Mouse (Mus musculus): Measurements from ENCODE around the gene Agps.

Gene Agps

DNA sequence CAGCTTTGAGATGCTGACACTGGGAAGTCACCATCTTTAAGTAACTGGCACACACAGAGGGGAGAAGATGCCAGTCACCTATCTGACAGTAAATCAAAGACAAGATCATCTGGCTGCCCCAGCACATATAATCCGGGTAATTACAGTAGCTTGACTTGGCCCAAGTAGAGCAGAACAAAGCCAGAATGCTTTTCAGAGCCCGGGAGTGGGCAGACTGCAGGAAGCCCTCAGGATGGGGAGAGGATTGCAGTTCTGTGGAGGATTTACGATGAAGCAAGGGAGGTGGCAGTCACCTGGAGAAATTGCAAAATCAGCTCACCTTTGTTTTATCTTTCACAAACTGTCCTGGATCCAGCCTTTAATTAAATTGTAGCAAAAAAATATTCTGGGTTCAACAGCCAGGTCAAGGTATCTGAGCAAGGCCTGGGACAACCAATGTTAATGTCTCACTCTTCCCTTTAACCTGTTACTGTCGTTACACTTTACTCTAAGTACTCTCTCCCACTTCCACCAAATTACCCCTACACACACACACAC is 33.5 kb upstream of the Agps start:
- Histone ChIP-seq H3K4me3 (replicated peaks; ENCODE audit: low read length) (no peak overlapping the region), H3K27me3 (ENCODE audit: insufficient read depth, low read length) (peaks cover 6% of the 10 kb centered on the region; the same call in 1 of the 2 replicates), H3K36me3 (ENCODE audit: insufficient read depth, low read length) (no peaks in the 10 kb centered on the region), H3K9me3 (ENCODE audit: low read length) (no peaks in the 10 kb centered on the region), H3K4me1 (replicated peaks; ENCODE audit: low read depth, low read length) (peaks cover 11% of the 10 kb centered on the region)
- TF ChIP-seq NANOG (IDR thresholded peaks at IDR 0.05; ENCODE audit: borderline replicate concordance, low read length) (no peak), CTCF (conservative IDR thresholded peaks at IDR 0.05; ENCODE audit: low read length) (no peak), POU5F1 (IDR thresholded peaks at IDR 0.05; ENCODE audit: borderline replicate concordance, low read length) (no peak)

DNA sequence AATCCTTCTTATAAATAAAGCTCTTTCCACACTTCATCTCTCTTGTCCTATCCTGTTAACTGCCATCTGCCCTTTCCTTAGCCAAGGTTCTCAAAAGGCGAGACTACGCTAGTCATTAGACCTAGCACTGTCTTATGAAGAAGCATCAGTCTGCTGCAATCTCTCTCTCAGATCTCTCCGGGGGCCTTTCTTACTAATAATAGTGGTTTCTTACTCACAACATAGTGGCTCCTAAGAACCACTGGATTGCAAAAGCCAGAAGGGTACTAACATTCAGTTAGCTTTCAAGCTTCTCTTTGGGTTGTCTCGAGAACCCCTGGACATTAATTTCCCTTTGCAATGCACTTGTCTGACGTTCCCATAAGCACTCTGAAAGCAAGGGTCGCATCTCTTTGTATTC is 26.2 kb upstream of the Agps start:
- no peak overlapping the region for H3K4me3 ChIP-seq (replicated peaks; ENCODE audit: low read length)
- no peaks in the 10 kb centered on the region for H3K36me3 ChIP-seq (ENCODE audit: insufficient read depth, low read length)
- H3K9me3 ChIP-seq (ENCODE audit: low read length), result no peaks in the 10 kb centered on the region
- peaks cover 6% of the 10 kb centered on the region for H3K27me3 ChIP-seq (ENCODE audit: insufficient read depth, low read length)
- peaks cover 9% of the 10 kb centered on the region for H3K4me1 ChIP-seq (replicated peaks; ENCODE audit: low read depth, low read length)
- TF ChIP-seq NANOG (IDR thresholded peaks at IDR 0.05; ENCODE audit: borderline replicate concordance, low read length) (no peak), CTCF (conservative IDR thresholded peaks at IDR 0.05; ENCODE audit: low read length) (no peak), POU5F1 (IDR thresholded peaks at IDR 0.05; ENCODE audit: borderline replicate concordance, low read length) (no peak)

GRCm38 (mm10) chr2:75806891-75807290 is 25.1 kb upstream of the Agps start:
- peaks cover 5% of the 10 kb centered on the region for H3K27me3 ChIP-seq (ENCODE audit: insufficient read depth, low read length)
- H3K36me3 ChIP-seq (ENCODE audit: insufficient read depth, low read length), result no peaks in the 10 kb centered on the region
- H3K4me1 ChIP-seq (replicated peaks; ENCODE audit: low read depth, low read length), result peaks cover 8% of the 10 kb centered on the region
- no peak overlapping the region for H3K4me3 ChIP-seq (replicated peaks; ENCODE audit: low read length)
- TF ChIP-seq NANOG (IDR thresholded peaks at IDR 0.05; ENCODE audit: borderline replicate concordance, low read length), result no peak
- H3K9me3 ChIP-seq (ENCODE audit: low read length), result no peaks in the 10 kb centered on the region

- Histone ChIP-seq H3K4me3 (replicated peaks; ENCODE audit: low read length) (no peak overlapping the region), H3K9me3 (ENCODE audit: low read length) (no peaks in the 10 kb centered on the region), H3K4me1 (replicated peaks; ENCODE audit: low read depth, low read length) (peaks cover 3% of the 10 kb centered on the region; the same call in 1 of the 2 replicates), H3K27me3 (ENCODE audit: insufficient read depth, low read length) (no peaks in the 10 kb centered on the region; the same call in 1 of the 2 replicates), H3K36me3 (ENCODE audit: insufficient read depth, low read length) (no peaks in the 10 kb centered on the region)
- TF ChIP-seq CTCF (conservative IDR thresholded peaks at IDR 0.05; ENCODE audit: low read length), result no peak
- no peak for TF ChIP-seq POU5F1 (IDR thresholded peaks at IDR 0.05; ENCODE audit: borderline replicate concordance, low read length)
- no peak for TF ChIP-seq NANOG (IDR thresholded peaks at IDR 0.05; ENCODE audit: borderline replicate concordance, low read length)
Observed at GRCm38 (mm10) chr2:75807460-75807859, 24.5 kb upstream of the Agps start.

GRCm38 (mm10) chr2:75814880-75815279 is 17.1 kb upstream of the Agps start:
- H3K4me3 ChIP-seq (replicated peaks; ENCODE audit: low read length), result no peak overlapping the region
- no peaks in the 10 kb centered on the region for H3K27me3 ChIP-seq (ENCODE audit: insufficient read depth, low read length)
- H3K9me3 ChIP-seq (ENCODE audit: low read length), result no peaks in the 10 kb centered on the region
- no peaks in the 10 kb centered on the region for H3K36me3 ChIP-seq (ENCODE audit: insufficient read depth, low read length)
- H3K4me1 ChIP-seq (replicated peaks; ENCODE audit: low read depth, low read length), result no peaks in the 10 kb centered on the region
- TF ChIP-seq POU5F1 (IDR thresholded peaks at IDR 0.05; ENCODE audit: borderline replicate concordance, low read length) (no peak), CTCF (conservative IDR thresholded peaks at IDR 0.05; ENCODE audit: low read length) (no peak), NANOG (IDR thresholded peaks at IDR 0.05; ENCODE audit: borderline replicate concordance, low read length) (no peak)

- no peaks in the 10 kb centered on the region for H3K9me3 ChIP-seq (ENCODE audit: low read length)
- H3K27me3 ChIP-seq (ENCODE audit: insufficient read depth, low read length), result no peaks in the 10 kb centered on the region
- TF ChIP-seq CTCF (conservative IDR thresholded peaks at IDR 0.05; ENCODE audit: low read length) (no peak), NANOG (IDR thresholded peaks at IDR 0.05; ENCODE audit: borderline replicate concordance, low read length) (no peak), POU5F1 (IDR thresholded peaks at IDR 0.05; ENCODE audit: borderline replicate concordance, low read length) (no peak)
- no peaks in the 10 kb centered on the region for H3K36me3 ChIP-seq (ENCODE audit: insufficient read depth, low read length)
- H3K4me3 ChIP-seq (replicated peaks; ENCODE audit: low read length), result no peak overlapping the region
- no peaks in the 10 kb centered on the region for H3K4me1 ChIP-seq (replicated peaks; ENCODE audit: low read depth, low read length)
Observed at GRCm38 (mm10) chr2:75815521-75815920, 16.5 kb upstream of the Agps start.

DNA sequence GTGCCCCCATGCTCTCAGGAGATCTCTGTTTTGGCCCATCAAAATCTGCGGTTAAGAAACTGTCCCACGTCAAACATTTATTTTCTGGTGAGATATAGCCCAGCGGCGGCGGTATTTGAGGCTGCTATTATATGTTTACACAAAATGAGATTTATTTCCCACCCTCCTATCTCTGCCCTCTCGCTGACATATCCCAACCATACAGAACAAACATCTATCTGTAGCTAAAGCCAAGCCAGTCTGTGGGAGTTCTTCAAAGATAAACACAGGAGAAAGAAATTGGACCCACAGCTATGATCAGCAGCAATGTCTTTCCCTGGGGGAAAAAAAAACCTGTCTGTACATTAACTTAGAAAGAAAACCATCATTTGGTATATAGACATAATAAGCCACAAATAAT is 15.3 kb upstream of the Agps start:
- no peaks in the 10 kb centered on the region for H3K36me3 ChIP-seq (ENCODE audit: insufficient read depth, low read length)
- H3K27me3 ChIP-seq (ENCODE audit: insufficient read depth, low read length), result no peaks in the 10 kb centered on the region
- no peak for TF ChIP-seq POU5F1 (IDR thresholded peaks at IDR 0.05; ENCODE audit: borderline replicate concordance, low read length)
- no peak for TF ChIP-seq CTCF (conservative IDR thresholded peaks at IDR 0.05; ENCODE audit: low read length)
- no peak for TF ChIP-seq NANOG (IDR thresholded peaks at IDR 0.05; ENCODE audit: borderline replicate concordance, low read length)
- H3K9me3 ChIP-seq (ENCODE audit: low read length), result peaks cover 4% of the 10 kb centered on the region; the same call in 1 of the 2 replicates
- no peak overlapping the region for H3K4me3 ChIP-seq (replicated peaks; ENCODE audit: low read length)
- no peaks in the 10 kb centered on the region for H3K4me1 ChIP-seq (replicated peaks; ENCODE audit: low read depth, low read length)

DNA sequence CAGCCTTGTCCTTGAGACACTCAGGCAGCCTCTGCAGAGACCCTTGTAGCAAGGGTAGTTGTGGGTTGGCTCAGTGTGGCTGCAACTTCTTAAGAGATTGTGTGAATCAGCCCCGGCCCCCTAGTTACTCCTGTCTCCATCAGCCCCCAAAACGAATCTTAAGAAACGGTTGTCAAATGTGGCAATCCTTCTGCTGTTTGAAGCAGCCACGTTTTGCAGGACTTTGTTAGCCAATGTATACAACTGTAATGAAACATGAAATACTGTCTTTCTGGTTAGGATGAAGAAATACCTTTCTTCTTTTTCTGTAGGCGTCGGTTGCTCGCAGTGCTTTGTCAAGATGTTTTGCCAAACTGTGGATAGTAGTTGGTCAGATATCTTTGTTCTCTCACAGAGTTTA is 13.3 kb upstream of the Agps start:
- TF ChIP-seq NANOG (IDR thresholded peaks at IDR 0.05; ENCODE audit: borderline replicate concordance, low read length), result no peak
- no peaks in the 10 kb centered on the region for H3K27me3 ChIP-seq (ENCODE audit: insufficient read depth, low read length)
- no peak overlapping the region for H3K4me3 ChIP-seq (replicated peaks; ENCODE audit: low read length)
- H3K4me1 ChIP-seq (replicated peaks; ENCODE audit: low read depth, low read length), result no peaks in the 10 kb centered on the region
- no peaks in the 10 kb centered on the region for H3K36me3 ChIP-seq (ENCODE audit: insufficient read depth, low read length)
- peaks cover 4% of the 10 kb centered on the region; the same call in 1 of the 2 replicates for H3K9me3 ChIP-seq (ENCODE audit: low read length)

DNA sequence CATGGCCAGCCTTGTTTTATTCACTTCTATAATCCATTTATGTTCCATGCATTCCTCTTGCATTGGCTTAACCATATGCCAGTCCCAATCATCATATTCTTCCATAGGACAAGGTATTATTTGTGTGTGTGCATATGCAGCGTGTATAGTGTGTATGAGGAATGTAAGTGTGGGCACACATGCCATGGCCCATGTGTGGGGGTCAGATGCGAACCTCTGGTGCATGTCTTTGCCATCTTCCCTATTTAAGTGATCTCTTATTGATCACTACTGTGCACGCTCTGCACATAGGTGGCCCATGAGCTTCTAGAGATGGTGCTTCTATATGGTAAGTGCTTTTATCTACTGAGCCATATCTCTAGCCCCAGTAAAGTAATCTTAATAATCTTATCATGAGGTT is 12.2 kb upstream of the Agps start:
- no peaks in the 10 kb centered on the region for H3K36me3 ChIP-seq (ENCODE audit: insufficient read depth, low read length)
- H3K9me3 ChIP-seq (ENCODE audit: low read length), result peaks cover 4% of the 10 kb centered on the region; the same call in 1 of the 2 replicates
- no peak overlapping the region for H3K4me3 ChIP-seq (replicated peaks; ENCODE audit: low read length)
- H3K27me3 ChIP-seq (ENCODE audit: insufficient read depth, low read length), result no peaks in the 10 kb centered on the region
- no peak for TF ChIP-seq NANOG (IDR thresholded peaks at IDR 0.05; ENCODE audit: borderline replicate concordance, low read length)
- no peak for TF ChIP-seq CTCF (conservative IDR thresholded peaks at IDR 0.05; ENCODE audit: low read length)
- no peak for TF ChIP-seq POU5F1 (IDR thresholded peaks at IDR 0.05; ENCODE audit: borderline replicate concordance, low read length)
- H3K4me1 ChIP-seq (replicated peaks; ENCODE audit: low read depth, low read length), result no peaks in the 10 kb centered on the region
